Mouse (Mus musculus): Measurements from ENCODE around the gene Glra1. TPM values are rescaled to one million over a fixed set of nuclear protein-coding genes. Genes with fewer than 3 reads are reported as not detected.
A peak's percentile ranks its signal among the peaks of the same experiment; 100 is the strongest.

Gene Glra1
- polyA plus RNA-seq, 1 experiment = not detected

DNA sequence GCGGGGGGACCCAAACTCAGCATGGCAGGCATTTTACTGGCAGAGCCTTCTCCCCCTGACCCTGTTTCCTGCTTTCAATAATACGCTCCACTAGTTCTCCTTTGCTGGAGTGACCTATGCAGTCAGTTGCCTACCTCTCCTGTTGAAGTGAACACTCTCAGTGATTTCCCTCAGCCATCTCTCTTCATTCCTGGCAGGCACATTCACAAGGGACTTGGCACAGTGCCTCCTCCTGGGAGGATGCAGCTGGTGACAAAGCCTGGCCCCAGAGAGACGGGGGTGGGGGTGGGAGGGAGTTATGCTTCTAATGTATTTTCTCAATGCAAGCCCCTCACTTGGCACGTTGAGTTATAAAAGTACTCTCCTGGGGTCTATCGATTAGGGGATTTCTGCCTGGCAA is 74.6 kb downstream of the Glra1 start:
- H3K4me3 ChIP-seq (ENCODE audit: low read depth, low read length) = no peak overlapping the region
- H3K9ac ChIP-seq (ENCODE audit: low read depth, poor library complexity, severe bottlenecking) = no peak overlapping the region
- H3K4me1 ChIP-seq (ENCODE audit: control insufficient read depth, insufficient read depth, low read length) = no peaks in the 10 kb centered on the region
- TF ChIP-seq CTCF (IDR thresholded peaks at IDR 0.05; ENCODE audit: low read depth, low read length) = no peak
- TF ChIP-seq POLR2A (IDR thresholded peaks at IDR 0.05; ENCODE audit: insufficient read depth, low read length) = no peak
- TF ChIP-seq EP300 (IDR thresholded peaks at IDR 0.05; ENCODE audit: insufficient read depth, low read depth, low read length) = no peak
- H3K27ac ChIP-seq (ENCODE audit: insufficient read depth, low read length) = no peak overlapping the region
- H3K9me3 ChIP-seq (replicated peaks; ENCODE audit: control insufficient read depth, insufficient read depth, low read length, poor library complexity, severe bottlenecking) = no peaks in the 10 kb centered on the region
- no peaks in the 10 kb centered on the region; the same call in 1 of the 2 replicates for H3K27me3 ChIP-seq (ENCODE audit: control insufficient read depth, insufficient read depth, low read length, poor library complexity, severe bottlenecking)
- no peaks in the 10 kb centered on the region for H3K36me3 ChIP-seq (ENCODE audit: control insufficient read depth, insufficient read depth, low read length, poor library complexity, severe bottlenecking)

DNA sequence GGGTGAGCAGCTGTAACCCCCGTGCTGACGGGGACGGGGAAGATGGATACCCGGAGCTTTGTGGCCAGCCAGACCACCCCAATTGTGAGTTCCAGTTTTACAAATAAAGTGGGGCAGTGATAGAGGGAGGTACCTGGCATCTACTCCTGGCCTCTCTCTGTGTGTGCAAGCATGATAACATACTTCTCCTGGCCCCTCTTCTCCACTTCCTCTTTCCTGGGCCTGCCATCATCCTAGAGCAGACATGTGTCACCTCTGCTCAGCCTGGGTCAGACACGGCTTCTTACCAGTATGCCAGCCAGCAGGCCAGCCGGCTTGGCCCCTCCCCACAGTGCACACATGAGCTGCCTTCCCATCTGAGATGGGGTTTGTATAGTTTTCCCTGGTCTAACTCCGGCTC is 77.3 kb downstream of the Glra1 start:
- Histone ChIP-seq H3K27ac (ENCODE audit: insufficient read depth, low read length) (no peak overlapping the region), H3K27me3 (ENCODE audit: control insufficient read depth, insufficient read depth, low read length, poor library complexity, severe bottlenecking) (no peaks in the 10 kb centered on the region; the same call in 1 of the 2 replicates), H3K4me3 (ENCODE audit: low read depth, low read length) (no peak overlapping the region), H3K9ac (ENCODE audit: low read depth, poor library complexity, severe bottlenecking) (no peak overlapping the region), H3K36me3 (ENCODE audit: control insufficient read depth, insufficient read depth, low read length, poor library complexity, severe bottlenecking) (no peaks in the 10 kb centered on the region), H3K4me1 (ENCODE audit: control insufficient read depth, insufficient read depth, low read length) (no peaks in the 10 kb centered on the region), H3K9me3 (replicated peaks; ENCODE audit: control insufficient read depth, insufficient read depth, low read length, poor library complexity, severe bottlenecking) (no peaks in the 10 kb centered on the region)
- TF ChIP-seq EP300 (IDR thresholded peaks at IDR 0.05; ENCODE audit: insufficient read depth, low read depth, low read length) (no peak), CTCF (IDR thresholded peaks at IDR 0.05; ENCODE audit: low read depth, low read length) (no peak), POLR2A (IDR thresholded peaks at IDR 0.05; ENCODE audit: insufficient read depth, low read length) (no peak)

DNA sequence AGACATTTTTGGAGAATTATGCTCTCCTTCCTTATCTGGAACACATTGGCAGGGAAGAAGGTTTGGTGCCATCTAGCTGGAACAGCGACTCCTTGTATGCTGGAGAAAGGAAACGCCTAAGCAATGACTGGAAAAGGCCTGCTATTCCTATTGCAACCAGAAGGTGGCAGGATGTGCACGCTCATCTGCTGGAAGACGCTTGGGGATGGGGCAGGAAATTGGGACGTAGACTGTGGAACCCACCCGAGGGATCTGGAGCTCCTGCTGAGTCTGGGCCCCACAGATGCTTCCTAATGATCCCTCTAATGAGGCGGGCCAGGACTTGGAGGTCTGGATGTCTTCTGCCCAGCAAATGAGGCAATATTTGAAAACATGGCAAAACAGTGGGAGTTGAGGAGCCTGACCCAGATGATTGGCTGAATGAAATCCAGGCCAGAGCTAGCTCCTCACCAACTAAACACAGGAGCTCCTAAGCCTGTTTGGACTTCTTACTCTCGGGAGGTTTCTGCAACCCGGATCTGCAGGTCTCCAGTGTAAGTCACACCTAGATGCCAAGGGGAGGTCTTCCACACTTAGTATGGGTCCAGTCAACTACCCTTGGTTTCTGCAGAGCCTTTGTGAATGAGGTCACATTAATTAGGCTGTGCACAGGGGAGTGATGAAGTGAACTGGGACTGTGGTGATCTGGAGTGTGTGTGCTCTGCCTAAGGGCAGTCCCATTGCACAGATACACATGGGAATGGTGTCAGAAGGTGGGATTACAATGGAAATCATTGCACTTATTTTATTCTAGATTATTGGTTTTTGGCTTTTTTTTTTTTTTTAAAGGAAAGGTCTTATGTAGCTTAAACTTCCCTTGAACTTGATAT is 89.0 kb downstream of the Glra1 start:
- TF ChIP-seq EP300 (IDR thresholded peaks at IDR 0.05; ENCODE audit: insufficient read depth, low read depth, low read length) (no peak), CTCF (IDR thresholded peaks at IDR 0.05; ENCODE audit: low read depth, low read length) (peak; percentile 92), POLR2A (IDR thresholded peaks at IDR 0.05; ENCODE audit: insufficient read depth, low read length) (no peak)
- Histone ChIP-seq H3K9ac (ENCODE audit: low read depth, poor library complexity, severe bottlenecking) (no peak overlapping the region), H3K36me3 (ENCODE audit: control insufficient read depth, insufficient read depth, low read length, poor library complexity, severe bottlenecking) (no peaks in the 10 kb centered on the region), H3K27ac (ENCODE audit: insufficient read depth, low read length) (no peak overlapping the region), H3K4me3 (ENCODE audit: low read depth, low read length) (no peak overlapping the region), H3K9me3 (replicated peaks; ENCODE audit: control insufficient read depth, insufficient read depth, low read length, poor library complexity, severe bottlenecking) (no peaks in the 10 kb centered on the region), H3K27me3 (ENCODE audit: control insufficient read depth, insufficient read depth, low read length, poor library complexity, severe bottlenecking) (no peaks in the 10 kb centered on the region), H3K4me1 (ENCODE audit: control insufficient read depth, insufficient read depth, low read length) (no peaks in the 10 kb centered on the region)

GRCm38 (mm10) chr11:55517666-55518065 is 90.3 kb downstream of the Glra1 start:
- Histone ChIP-seq H3K36me3 (ENCODE audit: control insufficient read depth, insufficient read depth, low read length, poor library complexity, severe bottlenecking) (no peaks in the 10 kb centered on the region), H3K27me3 (ENCODE audit: control insufficient read depth, insufficient read depth, low read length, poor library complexity, severe bottlenecking) (no peaks in the 10 kb centered on the region), H3K4me3 (ENCODE audit: low read depth, low read length) (no peak overlapping the region), H3K27ac (ENCODE audit: insufficient read depth, low read length) (no peak overlapping the region), H3K9me3 (replicated peaks; ENCODE audit: control insufficient read depth, insufficient read depth, low read length, poor library complexity, severe bottlenecking) (no peaks in the 10 kb centered on the region), H3K9ac (ENCODE audit: low read depth, poor library complexity, severe bottlenecking) (no peak overlapping the region), H3K4me1 (ENCODE audit: control insufficient read depth, insufficient read depth, low read length) (no peaks in the 10 kb centered on the region)
- TF ChIP-seq CTCF (IDR thresholded peaks at IDR 0.05; ENCODE audit: low read depth, low read length) (no peak), EP300 (IDR thresholded peaks at IDR 0.05; ENCODE audit: insufficient read depth, low read depth, low read length) (no peak), POLR2A (IDR thresholded peaks at IDR 0.05; ENCODE audit: insufficient read depth, low read length) (no peak)

GRCm38 (mm10) chr11:55511374-55511773 is 96.6 kb downstream of the Glra1 start:
- H3K27me3 ChIP-seq (ENCODE audit: control insufficient read depth, insufficient read depth, low read length, poor library complexity, severe bottlenecking) = no peaks in the 10 kb centered on the region
- H3K4me3 ChIP-seq (ENCODE audit: low read depth, low read length) = no peak overlapping the region
- TF ChIP-seq CTCF (IDR thresholded peaks at IDR 0.05; ENCODE audit: low read depth, low read length) (peak; percentile 47), EP300 (IDR thresholded peaks at IDR 0.05; ENCODE audit: insufficient read depth, low read depth, low read length) (no peak)
- H3K27ac ChIP-seq (ENCODE audit: insufficient read depth, low read length) = no peak overlapping the region
- H3K36me3 ChIP-seq (ENCODE audit: control insufficient read depth, insufficient read depth, low read length, poor library complexity, severe bottlenecking) = no peaks in the 10 kb centered on the region
- H3K9me3 ChIP-seq (replicated peaks; ENCODE audit: control insufficient read depth, insufficient read depth, low read length, poor library complexity, severe bottlenecking) = no peaks in the 10 kb centered on the region
- no peaks in the 10 kb centered on the region for H3K4me1 ChIP-seq (ENCODE audit: control insufficient read depth, insufficient read depth, low read length)
- H3K9ac ChIP-seq (ENCODE audit: low read depth, poor library complexity, severe bottlenecking) = no peak overlapping the region

DNA sequence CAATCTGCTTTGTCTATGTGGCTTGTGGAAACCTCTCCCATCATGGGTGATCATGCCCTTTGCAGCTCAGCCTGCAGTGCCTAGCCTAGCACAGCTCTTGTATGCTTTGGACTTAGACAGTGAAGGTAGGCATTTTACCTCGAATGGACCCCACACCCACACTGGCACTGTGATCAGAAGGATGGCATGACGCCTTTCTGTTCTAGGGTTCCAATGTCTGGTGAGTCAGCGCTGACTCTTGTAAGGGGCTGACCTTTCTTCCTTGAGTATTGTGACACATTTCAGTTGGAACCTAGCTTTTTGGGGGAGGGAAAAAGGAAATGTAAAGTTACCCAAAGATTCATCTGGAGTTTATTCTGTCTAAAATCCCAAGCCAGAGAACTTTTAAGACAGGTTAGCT is 102.5 kb downstream of the Glra1 start:
- peaks cover 6% of the 10 kb centered on the region for H3K36me3 ChIP-seq (ENCODE audit: control insufficient read depth, insufficient read depth, low read length, poor library complexity, severe bottlenecking)
- no peaks in the 10 kb centered on the region for H3K27me3 ChIP-seq (ENCODE audit: control insufficient read depth, insufficient read depth, low read length, poor library complexity, severe bottlenecking)
- no peak overlapping the region for H3K4me3 ChIP-seq (ENCODE audit: low read depth, low read length)
- no peak overlapping the region for H3K9ac ChIP-seq (ENCODE audit: low read depth, poor library complexity, severe bottlenecking)
- no peak overlapping the region for H3K27ac ChIP-seq (ENCODE audit: insufficient read depth, low read length)
- no peaks in the 10 kb centered on the region for H3K9me3 ChIP-seq (replicated peaks; ENCODE audit: control insufficient read depth, insufficient read depth, low read length, poor library complexity, severe bottlenecking)
- no peaks in the 10 kb centered on the region for H3K4me1 ChIP-seq (ENCODE audit: control insufficient read depth, insufficient read depth, low read length)
- TF ChIP-seq EP300 (IDR thresholded peaks at IDR 0.05; ENCODE audit: insufficient read depth, low read depth, low read length) (no peak), POLR2A (IDR thresholded peaks at IDR 0.05; ENCODE audit: insufficient read depth, low read length) (no peak), CTCF (IDR thresholded peaks at IDR 0.05; ENCODE audit: low read depth, low read length) (no peak)

All from ES-Bruce4 (cell line).